Comparison of ENCODE assay signal across 1 mouse cellular context in the genomic region with DNA sequence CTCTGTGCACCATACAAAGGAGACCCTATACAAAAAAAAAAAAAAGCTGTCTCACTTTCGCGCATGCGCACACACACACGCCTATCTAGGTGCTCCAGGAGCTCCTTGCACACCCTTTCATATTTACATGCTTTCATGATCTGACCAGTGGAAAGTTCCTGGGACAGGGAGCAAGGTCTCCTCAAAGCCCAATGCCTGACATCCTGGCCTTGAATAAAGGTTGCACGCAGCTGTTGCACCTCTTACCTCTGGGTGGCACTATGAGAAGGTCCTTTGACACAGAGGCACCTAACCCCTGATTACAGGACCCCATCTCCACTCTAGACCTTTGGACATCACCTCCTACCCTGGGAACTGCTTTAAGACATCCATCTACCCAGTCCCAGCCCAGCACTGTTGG.
TF ChIP-seq lines count a peak whose summit lies in the region.

No protein-coding gene starts in this region.

TF ChIP-seq in CH12.LX, 34 proteins besides CTCF, POLR2A, EP300 and RAD21:
- TF ChIP-seq MXI1 (IDR thresholded peaks at IDR 0.05; ENCODE audit: low read depth, low read length) (no peak), CHD2 (IDR thresholded peaks at IDR 0.05; ENCODE audit: low read length) (no peak), SMC3 (IDR thresholded peaks at IDR 0.05; ENCODE audit: low read depth, low read length) (0 out of 2 replicates have a peak, but pooled peaks have one; percentile 17), SIN3A (IDR thresholded peaks at IDR 0.05; ENCODE audit: low read length) (no peak)
